Mouse (Mus musculus) bone marrow macrophage, adult 2 months (primary cell): ENCODE measurements around the gene Plxna1.

Experiments
- CTCF ChIP-seq: IDR thresholded peaks from 2 replicates; pipeline ENCODE4 v1.5.1; 2012; ENCODE audit warnings: low read depth, mild to moderate bottlenecking, low read length, moderate library complexity
- POLR2A ChIP-seq: IDR thresholded peaks from 2 replicates; pipeline ENCODE4 v1.6.1; 2012; ENCODE audit warnings: mild to moderate bottlenecking, low read depth, low read length, borderline replicate concordance

DNA sequence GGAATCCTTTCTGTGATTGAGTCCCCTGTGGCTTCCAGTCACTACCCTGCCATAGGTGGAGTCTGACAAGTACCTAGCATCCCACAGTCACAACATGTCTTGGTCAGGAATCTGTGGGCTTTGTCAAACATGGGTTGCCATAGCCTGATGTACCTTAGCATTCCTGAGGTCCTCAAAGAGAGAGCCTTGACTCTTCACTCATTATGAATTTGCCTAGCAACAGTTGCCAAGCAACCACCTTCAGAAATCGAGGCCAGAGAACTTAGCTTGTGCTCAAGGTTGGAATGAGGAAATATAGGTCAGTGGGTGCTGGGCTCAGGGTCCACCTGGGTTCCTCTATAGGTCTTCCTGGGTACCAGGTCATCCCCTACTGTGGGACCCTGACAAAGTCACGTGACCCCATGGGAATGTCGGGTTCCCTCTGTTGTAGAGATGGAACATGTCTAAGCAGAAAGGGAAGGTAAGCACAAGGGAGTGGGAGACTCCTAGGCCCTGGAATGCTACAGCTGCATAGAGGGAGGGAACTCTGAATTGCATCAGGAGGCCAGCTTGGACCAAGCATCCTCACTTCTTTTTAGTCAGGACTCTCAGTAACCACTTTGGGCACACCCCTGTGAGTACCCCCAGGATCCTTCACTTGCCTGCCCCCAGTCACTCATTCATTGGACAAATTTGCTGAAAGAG is 57.9 kb downstream of the Plxna1 start:
- TF ChIP-seq POLR2A (no peak), CTCF (no peak)
